Mouse (Mus musculus): ENCODE measurements at regions not wholly inside any gene's neighbourhood (a gene's known extent, or its start where the extent isn't known, plus 50 kb on each side); places are given as distances from the start of the nearest gene placed in this dataset.

GRCm38 (mm10) chr8:116452806-116453205, 52.0 kb upstream of the Dynlrb2 start:
- no peak for DNase-seq

- DNase-seq = no peak
Observed at GRCm38 (mm10) chr8:116451397-116451796, 53.4 kb upstream of the Dynlrb2 start.

GRCm38 (mm10) chr8:116447452-116447851, 57.3 kb upstream of the Dynlrb2 start:
- no peak for DNase-seq

- no peak for DNase-seq
Observed at GRCm38 (mm10) chr8:116442827-116443226, 61.9 kb upstream of the Dynlrb2 start.

GRCm38 (mm10) chr8:116438895-116439294, 65.9 kb upstream of the Dynlrb2 start:
- peak; percentile 89 for DNase-seq

GRCm38 (mm10) chr8:116435268-116435980, 69.3 kb upstream of the Dynlrb2 start:
- peak; percentile 59 for DNase-seq

- peak; percentile 16 for DNase-seq
Observed at GRCm38 (mm10) chr8:116430051-116430450, 74.7 kb upstream of the Dynlrb2 start.

GRCm38 (mm10) chr8:116429649-116430048, 75.1 kb upstream of the Dynlrb2 start:
- no peak for DNase-seq

GRCm38 (mm10) chr8:116422826-116423225, 81.9 kb upstream of the Dynlrb2 start:
- no peak for DNase-seq

- DNase-seq = peak; percentile 22
Observed at GRCm38 (mm10) chr8:116412703-116413102, 92.1 kb upstream of the Dynlrb2 start.

- no peak for DNase-seq
Observed at GRCm38 (mm10) chr8:116410041-116410440, 94.7 kb upstream of the Dynlrb2 start.

- no peak for DNase-seq
Observed at GRCm38 (mm10) chr8:116409011-116409410, 95.8 kb upstream of the Dynlrb2 start.

GRCm38 (mm10) chr8:116404571-116404970, 100.2 kb upstream of the Dynlrb2 start:
- DNase-seq = no peak

- no peak for DNase-seq
Observed at GRCm38 (mm10) chr8:116403366-116403765, 101.4 kb upstream of the Dynlrb2 start.

GRCm38 (mm10) chr8:116399452-116399851, 105.3 kb upstream of the Dynlrb2 start:
- DNase-seq = no peak

GRCm38 (mm10) chr8:116398565-116399205, 106.1 kb upstream of the Dynlrb2 start:
- DNase-seq = peak; percentile 35

GRCm38 (mm10) chr8:116385193-116385955, 119.4 kb upstream of the Dynlrb2 start:
- no peak for DNase-seq

- no peak for DNase-seq
Observed at GRCm38 (mm10) chr8:116384418-116385089, 120.2 kb upstream of the Dynlrb2 start.

- peak; percentile 35 for DNase-seq
Observed at GRCm38 (mm10) chr8:116383495-116384417, 121.0 kb upstream of the Dynlrb2 start.

- no peak for DNase-seq
Observed at GRCm38 (mm10) chr8:116383036-116383435, 121.7 kb upstream of the Dynlrb2 start.

- DNase-seq = no peak
Observed at GRCm38 (mm10) chr8:116380601-116381000, 124.2 kb upstream of the Dynlrb2 start.

GRCm38 (mm10) chr8:116379851-116380250, 124.9 kb upstream of the Dynlrb2 start:
- no peak for DNase-seq

Data from kidney, postnatal 10 days (tissue).